Mouse (Mus musculus) gastrocnemius, postnatal 14 days (tissue): ENCODE results near the gene Snx3. TPM values are rescaled to one million over a fixed set of nuclear protein-coding genes. Genes with fewer than 3 reads are reported as not detected.

ENCODE experiments used
- DNase-seq: peaks from one replicate; pipeline ENCODE4 v3.0.0; 2021; ENCODE audit warnings: mixed read lengths
- intact Hi-C: fragments of 180-260 bp; cut with DNase I; formaldehyde crosslinking; loops from one replicate; pipeline ENCODE4 v1.15.1; 2025; ENCODE audit warnings: low total_unique reads
- total RNA-seq, 2 experiments: library from RNA; stranded (reverse); gene quantifications; 2 replicates each; pipeline ENCODE4 v1.2.3; 2021

Snx3 gene
- total RNA-seq, 2 experiments from 2014 or later: 136 to 153 TPM

GRCm38 (mm10) chr10:42572567-42572966 is 70.7 kb downstream of the Snx3 start:
- no peak for DNase-seq
- intact Hi-C loops: no loop called here

GRCm38 (mm10) chr10:42572971-42573370 is 71.1 kb downstream of the Snx3 start:
- intact Hi-C loops: no loop called here
- DNase-seq: no peak

DNA sequence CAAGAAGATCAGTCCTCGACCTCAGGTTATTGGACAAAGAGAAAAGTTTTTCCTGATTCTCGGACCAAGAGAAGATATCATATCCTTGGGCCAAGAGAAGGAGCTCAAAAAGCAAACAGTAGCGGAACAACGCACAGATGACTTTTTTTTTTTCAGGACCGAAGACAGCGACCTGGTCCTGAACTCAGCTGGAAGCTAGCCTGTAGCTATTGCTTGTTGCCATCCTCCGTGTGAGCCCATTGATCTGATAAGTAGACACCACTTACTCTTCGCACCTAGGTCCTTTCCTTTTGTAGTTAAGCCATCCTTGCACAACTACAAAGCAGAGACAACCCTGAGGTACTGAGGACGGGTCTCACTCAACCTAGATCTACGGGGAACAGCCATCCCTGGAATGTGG is 72.8 kb downstream of the Snx3 start:
- DNase-seq: no peak
- intact Hi-C loops: no loop called here

DNA sequence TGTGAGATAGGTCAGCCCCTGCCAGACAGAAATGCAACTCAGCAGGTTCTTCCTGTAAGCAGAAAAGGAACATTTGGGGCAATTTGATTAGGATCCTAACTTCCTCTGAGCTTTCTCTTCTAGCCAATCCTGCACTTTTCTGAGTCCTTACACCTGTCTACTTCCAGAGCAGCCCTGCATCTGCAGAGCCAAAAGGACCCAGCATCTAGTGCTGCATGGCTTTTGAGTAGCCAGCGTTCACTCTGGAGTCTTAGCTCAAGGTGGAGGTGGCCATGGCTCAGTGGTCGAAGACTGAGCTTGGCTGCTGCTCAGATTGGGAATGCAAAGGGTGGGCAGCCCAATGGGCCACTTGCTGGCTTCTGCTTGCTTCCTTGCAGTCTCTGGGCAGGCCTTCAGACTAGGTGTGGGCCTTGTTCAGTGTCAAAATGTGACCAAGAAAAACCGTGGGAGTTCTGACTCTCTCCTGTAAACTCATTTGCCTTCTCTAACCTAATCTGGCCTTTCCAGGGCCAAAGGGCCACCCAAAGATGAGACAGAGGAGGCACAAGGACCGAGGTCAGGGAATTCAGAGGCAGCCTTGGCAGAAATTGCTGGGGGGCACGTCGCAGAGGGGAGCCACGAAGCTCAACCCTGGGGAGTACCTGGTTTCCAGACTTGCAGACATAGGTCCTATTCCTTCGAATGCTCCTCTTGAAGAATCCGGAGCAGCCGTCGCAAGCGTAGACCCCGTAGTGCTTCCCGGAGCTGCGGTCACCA is 75.9 kb downstream of the Snx3 start:
- intact Hi-C loops: no loop called here
- no peak for DNase-seq

GRCm38 (mm10) chr10:42578281-42578675 is 76.4 kb downstream of the Snx3 start:
- intact Hi-C loops: no loop called here
- no peak for DNase-seq

GRCm38 (mm10) chr10:42578698-42579474 is 77.1 kb downstream of the Snx3 start:
- intact Hi-C loops: no loop called here
- no peak for DNase-seq

GRCm38 (mm10) chr10:42579475-42580130 is 77.8 kb downstream of the Snx3 start:
- no peak for DNase-seq
- intact Hi-C loops: no loop called here

DNA sequence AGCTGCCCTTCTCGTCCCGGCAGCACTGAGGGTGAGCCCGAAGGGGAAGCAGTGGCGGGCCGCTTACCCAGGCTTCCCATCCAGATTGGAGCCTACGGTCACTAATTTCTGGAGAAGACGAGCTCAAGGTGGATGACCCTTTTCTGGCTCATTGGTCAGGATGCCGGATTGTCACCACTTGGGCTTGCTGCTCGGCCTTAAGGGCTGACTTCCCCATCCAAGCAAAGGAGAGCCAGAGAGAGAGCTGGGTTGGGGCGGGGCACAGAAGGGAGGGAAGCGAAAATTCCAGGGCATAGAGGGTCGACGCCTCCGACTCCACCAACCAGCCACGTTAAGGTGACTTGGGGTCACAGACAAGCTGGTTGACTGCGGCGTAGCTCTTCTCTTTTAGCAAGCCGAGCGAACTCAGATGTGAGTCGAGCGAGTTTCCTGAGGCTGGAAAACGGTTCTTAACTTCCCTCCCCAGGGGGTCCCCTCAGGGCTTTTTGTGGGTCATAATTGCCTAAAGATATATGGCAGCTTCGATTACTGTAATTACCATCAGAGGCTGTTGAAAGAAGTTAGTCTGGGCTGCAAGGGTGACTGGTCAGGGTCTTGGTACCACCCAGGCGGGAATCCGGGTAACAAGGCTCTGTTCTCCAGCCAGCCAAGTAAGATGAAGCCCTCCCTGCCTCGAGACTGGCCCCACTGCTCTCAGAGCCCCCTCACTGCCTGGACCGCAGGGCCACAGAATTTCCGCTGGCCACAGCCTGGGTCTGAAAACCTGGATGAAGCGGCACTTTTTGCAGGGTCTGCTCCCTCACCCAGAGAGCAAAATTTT is 78.5 kb downstream of the Snx3 start:
- intact Hi-C loops: no loop called here
- no peak for DNase-seq

GRCm38 (mm10) chr10:42580951-42581277 is 79.1 kb downstream of the Snx3 start:
- intact Hi-C loops: no loop called here
- no peak for DNase-seq

DNA sequence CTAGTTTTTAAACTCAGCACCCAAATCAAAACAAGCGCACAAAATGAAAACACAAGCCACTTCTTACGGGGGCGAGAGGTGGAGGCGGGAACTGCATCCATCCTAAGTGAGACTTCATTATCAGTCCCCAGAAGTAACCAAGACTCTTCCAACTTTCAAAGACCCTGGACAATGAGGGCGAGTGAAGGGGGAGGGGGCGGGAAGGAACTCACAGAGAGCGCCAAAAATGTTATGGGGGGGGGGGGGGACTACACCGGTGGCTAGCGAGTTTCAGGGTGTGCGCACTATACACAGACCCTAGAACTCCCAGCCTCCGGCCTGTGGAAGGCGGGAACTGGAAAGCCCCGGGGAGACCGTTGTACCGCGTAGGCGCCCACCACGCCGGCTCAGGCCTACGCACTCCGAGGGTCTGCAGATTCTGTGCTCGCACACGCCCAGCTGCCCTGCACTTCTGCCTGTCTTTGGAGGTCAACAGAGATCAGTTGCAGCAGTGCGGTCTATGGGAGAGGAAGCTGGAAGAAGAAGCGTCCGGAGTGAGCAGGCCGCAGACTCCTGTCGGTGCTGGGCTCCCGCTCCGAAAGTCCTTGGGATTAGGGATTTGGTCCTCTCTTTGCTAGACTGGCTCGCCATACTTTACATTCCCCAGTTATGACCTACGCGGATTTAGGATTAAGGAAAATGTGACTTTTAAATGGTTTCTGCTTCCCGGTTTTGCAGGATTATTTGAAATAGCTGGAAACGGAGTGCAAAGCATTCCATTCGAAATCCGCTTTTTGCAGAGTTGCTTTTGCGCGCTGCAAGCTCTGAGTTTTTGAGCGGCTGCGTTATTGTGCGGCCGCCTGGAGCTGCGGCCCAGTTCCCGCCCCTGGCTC is 80.1 kb downstream of the Snx3 start:
- intact Hi-C loops: no loop called here
- DNase-seq: no peak

- DNase-seq: no peak
- intact Hi-C loops: no loop called here
These were observed 80.8 kb downstream of the Snx3 start for GRCm38 (mm10) chr10:42582566-42583110.

DNA sequence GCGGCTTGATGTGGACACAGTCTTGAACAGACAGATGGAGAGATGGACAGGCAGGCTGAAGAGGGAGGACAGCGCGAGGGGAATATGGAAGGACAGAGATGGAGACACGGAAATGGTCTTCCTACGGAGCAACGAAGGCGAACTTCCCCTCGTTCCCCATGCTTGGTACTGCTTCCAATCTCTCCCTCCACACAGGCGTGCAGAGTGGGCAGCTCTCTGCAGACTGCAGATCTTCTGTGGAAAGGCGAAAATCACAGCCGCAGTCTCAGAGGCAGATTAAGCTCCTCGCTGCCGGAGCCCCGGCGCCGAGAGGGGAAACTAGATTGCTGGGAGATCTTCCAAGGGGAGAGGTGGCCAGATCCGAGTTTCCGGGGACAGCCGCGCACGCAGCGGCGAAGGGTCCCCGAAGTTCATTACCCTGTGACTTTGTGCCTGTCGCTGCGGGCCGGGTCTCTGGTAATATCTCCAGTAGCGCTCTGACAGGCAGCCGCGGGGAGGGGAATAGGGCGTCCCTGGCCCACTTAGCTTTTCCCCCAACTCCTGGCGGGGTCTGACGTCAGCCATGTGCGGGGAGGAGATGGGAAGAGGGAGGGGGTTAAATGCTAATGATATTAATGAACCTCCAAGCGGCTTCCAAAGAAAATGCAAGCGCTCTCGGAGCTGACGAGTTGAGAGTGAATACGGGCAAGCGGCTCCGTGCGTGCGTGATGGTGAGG is 81.5 kb downstream of the Snx3 start, which contains the start of the genes Nr2e1 and Ostm1:
Nr2e1 (minus strand) TSS at position 476 of the 716 bp plus-strand sequence.
Ostm1 (plus strand) TSS at position 666 of the 716 bp plus-strand sequence.
- intact Hi-C loops: no loop called here
- DNase-seq: no peak

DNA sequence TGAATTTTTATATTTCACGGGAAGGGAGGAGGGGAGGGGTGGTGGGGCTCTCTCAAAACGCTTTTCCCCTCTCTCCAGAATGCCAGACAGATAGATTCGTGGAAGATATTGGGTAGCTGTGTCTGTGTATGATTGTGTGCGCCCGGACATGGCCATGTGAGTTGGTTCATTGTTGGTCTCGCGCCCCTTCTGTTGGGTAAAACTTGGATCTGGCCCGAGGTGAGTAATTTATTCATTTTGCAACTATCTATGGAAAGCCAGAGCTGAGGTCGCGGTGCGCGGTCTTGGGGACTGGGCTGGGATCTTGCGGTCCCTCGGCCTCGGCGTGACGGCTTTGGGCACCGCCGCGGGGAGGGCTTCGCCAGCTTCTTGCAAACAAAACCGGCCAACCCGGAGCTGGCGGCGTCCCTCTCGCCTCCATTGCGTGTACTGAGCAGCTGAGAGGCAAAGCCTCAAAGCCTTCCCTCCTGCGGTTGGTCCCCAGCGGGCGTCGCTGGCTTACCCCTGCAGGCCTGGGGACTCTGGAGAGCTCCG is 82.1 kb downstream of the Snx3 start:
- intact Hi-C loops: no loop called here
- DNase-seq: no peak

DNA sequence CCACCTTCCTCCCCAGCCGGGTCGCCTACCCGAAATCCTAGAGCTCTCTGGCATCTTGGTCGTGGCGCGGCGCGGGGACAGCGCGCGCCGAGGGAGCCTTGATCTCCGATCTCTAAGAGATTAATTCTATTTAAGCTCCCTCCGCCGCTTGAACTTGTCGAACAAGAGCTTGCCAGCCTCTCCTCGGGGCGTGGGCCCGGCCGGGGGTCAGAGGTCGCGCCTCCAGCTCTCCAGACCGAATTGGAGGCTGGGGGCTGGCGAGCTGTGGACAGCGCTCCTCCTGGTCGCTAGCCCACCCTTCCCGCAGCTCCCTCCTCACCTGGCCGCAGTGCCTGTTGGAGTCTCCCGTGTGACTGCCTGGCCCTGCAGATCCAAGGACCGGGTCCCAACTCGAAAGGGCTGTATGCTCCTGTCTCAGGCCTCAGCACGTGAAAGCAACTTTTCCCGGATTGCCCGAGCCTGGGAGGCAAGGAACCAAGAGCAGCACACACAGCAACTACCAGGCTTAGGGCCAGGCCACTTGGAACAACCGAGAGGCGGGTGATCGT is 82.7 kb downstream of the Snx3 start:
- intact Hi-C loops: no loop called here
- no peak for DNase-seq
